Mouse (Mus musculus) cortical plate, adult 2 months (tissue): Measurements from ENCODE around the gene Zfp11.

Source experiments
- CTCF ChIP-seq: fragments of 200-500 bp; IDR thresholded peaks from 2 replicates; pipeline ENCODE4 v1.5.1; 2011; ENCODE audit warnings: mild to moderate bottlenecking, control low read depth, low read length; ENCODE audit not compliant: insufficient read depth; ENCODE audit errors: extremely low read depth
- POLR2A ChIP-seq: fragments of 200-500 bp; IDR thresholded peaks from 2 replicates; pipeline ENCODE4 v1.6.1; 2011; ENCODE audit warnings: mild to moderate bottlenecking, low read length, control low read depth; ENCODE audit not compliant: insufficient read depth; ENCODE audit errors: extremely low read depth

- no peak for TF ChIP-seq POLR2A
- TF ChIP-seq CTCF, result no peak
Observed at GRCm38 (mm10) chr5:129657016-129657415, 12.9 kb downstream of the Zfp11 start.
